Mouse (Mus musculus) monocyte, adult 5-6 weeks (primary cell): ENCODE results near the gene Sub1. TPM values are rescaled to one million over a fixed set of nuclear protein-coding genes. Genes with fewer than 3 reads are reported as not detected.

ENCODE experiments used
- ATAC-seq: fragments of 153-309, 156-312 bp; replicated peaks from 2 replicates; pipeline ENCODE4 v1.8.0; 2017; ENCODE audit warnings: mild to moderate bottlenecking; ENCODE audit not compliant: low TSS enrichment, insufficient number of reproducible peaks, severe bottlenecking, poor library complexity, low FRiP score
- total RNA-seq: library from RNA; stranded (forward); fragments of 200-1000, 200-491, 200-594 nt; gene quantifications from 3 replicates; pipeline ENCODE4 v1.2.3, GENCODE M21; 2017

Gene Sub1
- total RNA-seq, 1 experiment from 2014 or later: 750 TPM

DNA sequence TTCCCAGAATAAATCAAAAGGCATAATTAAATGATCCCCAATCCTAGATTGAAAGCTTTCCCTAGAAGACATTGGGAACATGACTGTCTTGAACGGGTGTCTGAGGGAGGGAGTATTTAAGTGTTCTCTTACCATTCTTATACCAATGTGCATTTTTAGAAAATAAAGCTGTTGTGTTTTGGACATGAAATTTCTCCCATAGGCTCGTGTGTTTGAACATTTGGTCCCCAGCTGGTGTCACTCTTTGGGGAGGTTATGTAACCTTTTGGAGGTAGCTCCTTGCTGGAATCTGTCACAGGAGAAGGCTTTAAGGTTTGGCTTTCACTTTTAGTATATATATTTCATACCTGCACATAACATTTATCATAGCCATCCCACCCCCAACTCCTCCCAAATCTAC is 18.6 kb downstream of the Sub1 start:
- ATAC-seq: no peak

DNA sequence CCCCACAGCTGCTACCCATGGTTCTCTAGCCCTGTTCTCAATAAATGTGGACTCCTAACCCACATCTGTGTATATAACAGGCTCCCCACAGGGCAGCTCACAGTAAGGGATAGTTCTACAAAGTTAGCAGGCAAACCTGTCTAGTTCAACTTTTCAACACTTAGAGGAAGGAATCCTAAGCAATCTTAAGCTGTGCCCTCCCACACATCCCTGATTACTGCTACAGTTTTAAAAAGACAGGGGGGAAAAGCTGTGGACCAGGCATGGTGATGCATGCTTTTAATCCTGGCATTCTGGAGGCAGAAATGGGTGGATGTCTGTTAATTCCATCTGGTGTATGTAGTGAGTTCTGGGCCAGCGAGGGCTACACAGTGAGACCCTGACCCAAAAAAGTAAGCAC is 19.7 kb downstream of the Sub1 start:
- ATAC-seq: no peak

DNA sequence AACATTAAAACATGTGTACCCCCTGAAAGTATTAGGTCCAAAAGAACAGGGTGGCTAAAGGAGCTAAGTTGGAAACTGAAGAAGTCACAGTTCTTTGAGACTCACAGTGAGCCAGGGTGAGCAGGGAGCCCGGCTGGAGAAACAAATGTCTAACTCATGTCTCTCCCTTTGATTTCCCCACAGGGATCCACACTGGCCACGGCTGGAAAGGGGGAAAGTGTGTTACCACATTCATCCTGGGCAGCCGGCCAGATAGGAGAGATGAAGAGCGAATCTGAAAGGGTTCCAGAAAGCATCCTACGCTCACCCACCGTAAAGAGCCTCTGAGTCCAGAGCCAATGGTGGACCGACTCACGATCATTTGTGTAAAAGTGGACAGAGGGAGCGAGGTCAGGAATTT is 20.9 kb downstream of the Sub1 start:
- ATAC-seq: no peak

DNA sequence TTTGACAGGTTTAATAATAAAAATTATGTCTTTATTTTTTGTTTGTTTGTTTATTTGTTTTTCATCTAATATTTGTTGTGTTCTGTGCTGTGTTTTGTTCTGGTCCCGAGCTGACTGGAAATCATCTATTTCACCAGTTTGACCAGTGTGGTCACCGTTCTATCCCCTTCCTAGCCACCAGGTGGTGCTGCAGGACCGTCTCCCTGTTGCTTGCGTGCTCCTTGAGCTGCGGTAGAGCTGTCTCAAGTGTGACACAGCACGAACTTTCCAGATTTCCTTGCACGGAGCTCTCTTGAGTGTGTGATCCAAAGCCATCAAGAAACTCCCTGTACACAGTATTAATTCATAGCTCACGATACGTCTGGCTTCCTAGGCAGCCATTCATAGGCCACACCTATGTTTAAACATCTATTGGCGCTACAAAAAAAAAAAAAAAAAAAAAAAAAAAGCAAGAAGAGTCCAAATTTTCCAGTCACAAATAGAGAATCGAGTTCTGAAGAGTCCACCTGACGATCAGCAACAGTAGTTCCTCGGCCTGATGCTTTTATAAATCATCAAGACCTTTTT is 24.8 kb downstream of the Sub1 start:
- peak; percentile 93 for ATAC-seq

DNA sequence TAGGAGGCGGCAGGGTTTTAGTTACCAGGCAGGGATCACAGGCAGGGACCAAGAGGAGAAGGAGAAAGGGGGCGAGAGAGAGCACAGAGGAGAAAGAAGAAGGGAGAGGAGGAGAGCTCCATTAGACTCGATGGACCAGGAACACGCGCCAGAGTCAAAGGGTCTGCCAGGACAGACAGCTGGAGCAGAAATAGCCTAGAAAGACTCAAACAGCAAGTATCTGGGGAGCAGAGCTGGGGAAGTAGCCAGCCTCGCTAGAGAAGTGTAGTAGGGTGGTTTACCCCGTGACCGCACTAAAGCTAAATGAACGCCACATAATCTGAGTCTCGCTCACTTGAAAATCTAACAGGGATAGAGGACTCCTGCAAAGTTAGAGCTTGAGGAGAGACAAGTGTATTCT is 26.2 kb downstream of the Sub1 start:
- no peak for ATAC-seq

DNA sequence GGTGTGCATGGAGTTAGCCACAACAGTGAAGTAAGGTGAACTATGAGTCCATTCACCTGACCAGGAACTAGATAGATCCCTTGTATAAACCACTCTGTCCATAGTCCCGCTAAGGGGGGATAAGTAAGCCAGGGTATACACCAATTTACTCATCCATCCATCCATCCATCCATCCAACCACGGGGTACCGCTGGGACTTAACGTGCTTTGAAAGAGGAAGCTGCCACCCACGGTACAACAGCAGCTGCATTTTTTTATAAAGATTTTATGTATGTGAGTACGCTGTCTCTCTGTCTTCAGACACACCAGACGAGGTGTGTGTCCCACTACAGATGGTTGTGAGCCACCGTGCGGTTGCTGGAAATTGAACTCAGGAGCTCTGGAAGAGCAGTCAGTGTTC is 27.9 kb downstream of the Sub1 start:
- ATAC-seq: no peak

DNA sequence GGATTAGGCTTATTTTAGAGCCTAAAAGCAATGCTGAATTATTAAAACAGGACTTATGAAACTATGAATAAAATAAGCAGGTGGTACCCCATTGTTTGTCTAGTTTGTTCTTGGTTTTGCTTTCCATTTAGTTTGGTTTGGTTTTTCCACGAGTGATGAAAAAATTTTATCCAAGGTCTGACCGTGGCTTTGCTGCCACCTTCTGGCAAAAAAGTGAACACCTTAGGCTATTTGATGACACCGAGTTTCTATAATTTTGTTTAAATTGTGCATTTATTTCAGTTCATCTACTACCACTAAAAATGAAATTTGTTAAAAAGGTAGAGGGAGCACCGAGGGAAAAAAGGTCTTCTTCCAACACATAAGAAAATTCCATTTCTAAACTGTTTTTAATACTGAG is 30.4 kb downstream of the Sub1 start:
- ATAC-seq: no peak

DNA sequence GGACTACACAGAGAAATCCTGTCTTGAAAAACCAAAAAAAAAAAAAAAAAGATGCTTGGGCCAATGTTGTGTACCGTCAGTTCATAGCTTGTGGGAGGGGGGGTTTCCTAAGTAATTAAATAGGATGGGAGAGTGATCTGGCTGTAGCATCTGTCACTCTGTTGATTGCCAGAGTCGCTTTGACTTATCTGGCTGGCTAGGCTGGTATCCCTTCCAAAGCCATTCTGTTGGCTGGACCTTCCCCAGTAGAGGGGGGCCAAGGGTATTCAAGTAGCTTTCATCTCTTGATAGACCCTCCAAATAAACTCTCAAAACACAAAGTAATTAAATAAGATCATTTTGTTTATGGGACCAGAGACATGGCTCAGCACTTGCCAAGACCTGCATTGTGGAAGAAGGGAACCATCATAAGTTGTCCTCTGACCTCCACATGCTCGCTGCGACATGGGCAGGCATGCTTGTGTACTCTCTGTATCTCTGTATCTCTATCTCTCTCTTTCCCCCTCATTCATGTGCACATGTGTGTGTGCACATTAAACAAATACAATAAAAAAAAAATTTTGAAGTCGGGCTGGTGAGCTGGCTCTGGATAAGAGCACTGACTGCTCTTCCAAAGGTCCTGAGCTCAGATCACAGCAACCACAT is 31.5 kb downstream of the Sub1 start:
- no peak for ATAC-seq

DNA sequence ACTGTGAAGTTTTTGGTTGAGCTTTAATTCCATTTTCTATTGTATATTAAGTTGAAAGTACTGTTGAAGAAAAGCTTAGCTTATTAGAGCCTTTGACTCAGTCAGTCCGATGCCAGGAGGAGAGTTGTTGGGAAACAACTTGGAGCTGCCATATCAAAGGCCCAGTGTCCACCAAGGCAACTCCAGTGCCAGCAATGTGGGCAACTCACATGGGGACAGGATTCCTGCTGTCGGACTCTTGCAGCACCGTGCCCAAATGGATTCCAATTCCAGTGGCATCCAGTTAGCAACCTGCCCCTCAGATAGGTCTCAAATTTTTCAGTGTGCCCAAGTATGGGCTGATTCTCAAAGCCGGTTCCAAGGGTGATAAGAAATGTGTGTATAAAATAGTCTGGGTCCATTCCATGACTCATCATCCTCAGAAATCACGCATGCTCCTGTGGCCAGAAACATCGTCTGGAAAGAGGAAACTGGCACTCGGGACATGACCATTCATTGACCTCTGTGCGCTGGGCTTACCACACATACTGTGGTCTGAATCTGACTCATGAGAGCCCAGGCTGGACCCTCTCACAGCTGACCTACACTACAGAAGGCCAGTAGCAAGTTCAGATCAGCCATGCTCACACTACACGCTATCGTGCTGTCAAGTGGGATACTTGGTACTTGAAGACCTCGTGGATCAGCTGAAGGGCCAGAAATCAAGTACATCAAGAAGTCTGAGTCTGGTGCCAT is 32.8 kb downstream of the Sub1 start:
- ATAC-seq: 0 out of 2 replicates have a peak, but pooled peaks have one; percentile 19

DNA sequence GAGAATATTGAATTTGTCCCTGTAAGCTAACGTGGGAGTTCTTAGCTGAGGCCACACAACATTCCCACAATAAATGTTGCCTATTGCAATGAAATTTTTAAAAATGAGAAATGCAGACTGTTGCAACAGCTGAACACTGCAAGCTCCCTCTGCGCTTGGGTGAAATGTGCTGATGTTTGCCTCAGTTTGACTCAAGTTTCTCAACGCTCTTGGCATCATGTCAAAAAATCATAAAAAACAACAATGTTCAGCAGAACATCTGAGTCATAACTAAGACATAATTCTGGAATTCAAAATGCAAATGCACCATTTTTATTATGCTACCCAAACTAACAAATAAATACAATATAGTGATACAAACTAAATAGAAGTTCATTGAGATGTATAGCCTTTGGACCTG is 37.1 kb downstream of the Sub1 start:
- no peak for ATAC-seq

DNA sequence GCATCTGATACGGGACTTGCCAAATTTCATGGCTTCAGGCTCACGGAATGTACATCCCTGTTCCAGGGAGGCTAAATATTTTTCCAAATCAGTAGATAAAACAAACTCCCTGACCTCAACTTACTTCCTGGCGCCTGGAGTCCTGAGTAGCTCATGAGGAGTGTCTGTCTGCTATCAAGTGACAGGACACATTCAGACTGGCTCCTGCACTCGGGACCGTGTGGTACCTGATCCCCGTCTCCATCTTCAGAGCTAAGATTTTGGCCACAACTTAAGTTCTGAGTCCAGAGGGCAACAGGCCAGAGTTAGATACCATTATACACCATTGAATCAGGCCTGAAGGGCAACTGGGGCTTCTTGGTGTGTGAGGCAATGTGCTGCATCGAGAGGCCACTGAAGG is 40.7 kb downstream of the Sub1 start:
- ATAC-seq: no peak

DNA sequence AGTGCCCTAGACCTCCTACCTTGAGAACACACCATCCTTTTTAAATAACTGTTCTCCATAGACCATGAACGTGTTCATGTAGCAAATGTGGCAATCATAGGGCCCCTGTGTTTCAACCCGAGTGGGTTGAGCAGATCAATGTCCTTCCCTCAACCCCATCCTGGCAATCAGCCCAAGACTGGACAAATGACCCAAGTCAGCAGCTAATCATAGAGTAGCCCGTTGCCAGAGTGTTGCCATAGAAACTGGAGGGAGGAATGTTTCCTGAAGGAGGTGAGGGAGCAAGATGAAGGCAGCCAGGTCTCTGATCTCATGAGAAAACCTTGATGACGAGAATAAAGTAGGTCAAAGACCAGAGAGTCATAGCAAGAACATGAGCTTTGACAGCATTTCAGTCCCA is 42.6 kb downstream of the Sub1 start:
- ATAC-seq: no peak

DNA sequence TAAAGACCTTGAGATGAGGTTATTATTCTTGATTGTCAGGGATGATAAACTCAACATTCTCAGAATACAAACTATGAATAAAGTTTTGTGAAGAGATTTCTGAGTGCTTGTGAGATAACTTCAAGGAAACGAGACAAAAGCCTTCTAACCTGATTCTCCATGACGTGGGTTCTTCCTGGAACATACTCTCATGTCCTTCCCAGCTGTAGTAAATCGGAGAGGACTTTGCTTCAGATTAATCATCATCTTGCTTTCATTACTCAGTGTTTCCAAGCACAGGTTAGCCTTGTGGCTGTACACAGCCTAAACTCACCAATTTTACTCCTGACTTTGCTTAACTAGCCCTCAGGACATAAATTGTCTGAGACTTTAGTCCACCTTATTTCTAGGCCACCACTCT is 44.6 kb downstream of the Sub1 start:
- no peak for ATAC-seq

DNA sequence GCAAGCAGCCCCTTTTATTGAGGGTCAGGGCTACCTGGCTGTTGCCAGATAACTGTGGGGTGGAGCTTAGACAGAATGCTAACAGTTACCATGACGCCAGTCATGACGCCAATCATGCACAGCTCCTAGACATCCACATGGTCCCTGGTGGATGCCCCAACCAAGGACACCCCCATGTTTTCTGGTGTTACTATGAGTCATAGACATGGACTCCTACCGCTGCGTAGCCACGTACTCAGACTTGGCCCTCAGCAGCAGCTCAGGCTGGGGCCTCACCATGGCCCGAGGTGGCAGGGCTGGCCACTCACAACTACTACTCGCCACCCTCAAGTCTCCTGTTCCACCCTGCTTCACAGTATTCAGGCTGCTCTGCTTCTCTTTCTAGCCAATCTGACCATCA is 45.6 kb downstream of the Sub1 start:
- no peak for ATAC-seq

DNA sequence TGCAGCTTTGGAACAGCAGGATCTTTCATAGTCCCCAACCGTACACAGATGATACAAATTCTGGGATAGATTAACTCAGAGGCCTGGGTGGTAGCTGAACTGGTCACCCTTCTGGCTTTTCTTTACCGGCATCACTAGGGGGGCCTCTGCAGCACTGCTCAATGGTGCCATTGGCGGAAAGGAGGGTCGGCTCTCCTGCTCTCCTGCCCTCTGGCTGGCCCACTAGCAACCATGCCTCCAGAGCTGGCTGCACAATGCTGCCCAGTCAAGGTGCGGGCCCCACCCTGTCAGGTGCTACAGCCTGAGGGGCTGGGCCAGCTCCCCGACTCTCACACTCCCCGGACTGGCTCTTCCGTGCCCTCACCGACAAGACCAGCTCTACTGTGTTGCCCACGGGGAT is 46.6 kb downstream of the Sub1 start:
- ATAC-seq: no peak

DNA sequence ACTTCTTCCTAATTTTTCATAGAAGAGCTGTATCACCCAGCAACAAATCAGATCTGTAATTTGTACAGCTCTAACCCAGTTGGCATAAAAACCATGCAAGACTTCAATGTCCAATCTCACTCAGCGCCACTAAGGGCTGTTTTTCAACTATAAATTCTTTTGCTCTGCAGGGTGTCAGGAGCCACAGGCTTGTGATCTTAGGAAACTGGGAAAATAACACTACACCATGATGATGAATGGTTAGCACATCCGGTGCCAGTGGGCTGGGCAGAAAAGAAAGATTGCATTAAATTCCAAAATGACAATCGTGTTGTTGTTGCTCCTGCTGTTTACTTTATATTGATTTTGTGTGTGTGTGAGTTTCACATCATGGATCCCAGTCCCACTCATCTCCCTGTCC is 47.3 kb downstream of the Sub1 start:
- no peak for ATAC-seq

DNA sequence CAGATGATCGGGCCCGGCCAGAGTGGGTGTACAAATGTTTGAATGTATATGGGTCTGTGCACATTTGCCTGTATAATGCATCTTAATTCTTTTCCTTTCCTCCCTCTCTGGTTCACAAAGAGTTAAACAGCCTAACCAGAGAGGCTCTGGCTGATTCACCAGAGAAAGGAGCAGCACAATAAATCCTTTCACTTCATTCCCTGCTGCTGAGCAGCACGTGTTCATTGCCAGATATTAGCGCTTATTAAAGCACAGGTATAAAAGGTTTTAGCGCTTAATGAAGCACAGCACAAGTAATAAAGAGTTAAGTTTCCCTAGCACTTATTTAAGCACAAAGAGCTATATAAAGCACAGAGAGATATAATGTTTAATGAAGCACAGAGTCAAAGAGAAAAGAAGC is 55.9 kb downstream of the Sub1 start:
- ATAC-seq: no peak
